Mouse (Mus musculus) ES-Bruce4 (cell line): ENCODE measurements around the gene Pmpcb. TPM values are rescaled to one million over a fixed set of nuclear protein-coding genes. Genes with fewer than 3 reads are reported as not detected.

Source experiments
- H3K27ac ChIP-seq: 2 replicates; pipeline ENCODE4 v1.5.1; 2012; ENCODE audit warnings: low read length, inconsistent platforms; ENCODE audit not compliant: insufficient read depth
- H3K27me3 ChIP-seq: 2 replicates; pipeline ENCODE4 v1.6.1; 2012; ENCODE audit warnings: mild to moderate bottlenecking, low read length, inconsistent platforms; ENCODE audit not compliant: control insufficient read depth, poor library complexity, insufficient read depth, severe bottlenecking
- H3K36me3 ChIP-seq: 2 replicates; pipeline ENCODE4 v1.6.1; 2012; ENCODE audit warnings: inconsistent platforms, mild to moderate bottlenecking, low read length, moderate library complexity; ENCODE audit not compliant: control insufficient read depth, poor library complexity, insufficient read depth, severe bottlenecking
- H3K4me1 ChIP-seq: one replicate; pipeline ENCODE4 v1.8.1; 2011; ENCODE audit warnings: low read length; ENCODE audit not compliant: control insufficient read depth, insufficient read depth
- H3K4me3 ChIP-seq: 2 replicates; pipeline ENCODE4 v1.5.1; 2011; ENCODE audit warnings: low read depth, mild to moderate bottlenecking, low read length
- H3K9ac ChIP-seq: 2 replicates; pipeline ENCODE4 v1.6.1; 2012; ENCODE audit warnings: low read depth, mild to moderate bottlenecking, inconsistent platforms; ENCODE audit not compliant: poor library complexity, severe bottlenecking
- H3K9me3 ChIP-seq: replicated peaks from 2 replicates; pipeline ENCODE4 v1.6.1; 2012; ENCODE audit warnings: mild to moderate bottlenecking, low read length, inconsistent platforms; ENCODE audit not compliant: control insufficient read depth, poor library complexity, insufficient read depth, severe bottlenecking
- CTCF ChIP-seq: IDR thresholded peaks from one replicate; pipeline ENCODE4 v1.8.1; 2011; ENCODE audit warnings: low read depth, low read length
- EP300 ChIP-seq: IDR thresholded peaks from 2 replicates; pipeline ENCODE4 v1.6.1; 2011; ENCODE audit warnings: low read depth, low read length; ENCODE audit not compliant: insufficient read depth
- POLR2A ChIP-seq: IDR thresholded peaks from one replicate; pipeline ENCODE4 v1.8.1; 2011; ENCODE audit warnings: low read length; ENCODE audit not compliant: insufficient read depth
- polyA plus RNA-seq: library from polyadenylated mRNA; stranded (reverse); fragments of >200 nt; gene quantifications from 2 replicates; pipeline ENCODE4 v1.2.4, GENCODE M21; 2011; ENCODE audit warnings: low read depth; ENCODE audit not compliant: missing spikeins, insufficient read depth, insufficient read length

The Pmpcb gene
- polyA plus RNA-seq, 1 experiment: 111 TPM

GRCm38 (mm10) chr5:21745966-21746365, 9.0 kb downstream of the Pmpcb start:
- Histone ChIP-seq H3K27ac (no peak overlapping the region), H3K4me3 (no peak overlapping the region), H3K36me3 (peaks cover 51% of the 10 kb centered on the region), H3K27me3 (no peaks in the 10 kb centered on the region), H3K4me1 (no peaks in the 10 kb centered on the region), H3K9ac (no peak overlapping the region), H3K9me3 (no peaks in the 10 kb centered on the region)
- no peak for TF ChIP-seq CTCF
- no peak for TF ChIP-seq EP300
- TF ChIP-seq POLR2A: no peak

GRCm38 (mm10) chr5:21768506-21768905, 31.6 kb downstream of the Pmpcb start:
- H3K9ac ChIP-seq: no peak overlapping the region
- H3K4me3 ChIP-seq: no peak overlapping the region
- H3K27me3 ChIP-seq: no peaks in the 10 kb centered on the region
- peaks cover 56% of the 10 kb centered on the region for H3K36me3 ChIP-seq
- no peaks in the 10 kb centered on the region for H3K4me1 ChIP-seq
- no peaks in the 10 kb centered on the region for H3K9me3 ChIP-seq
- H3K27ac ChIP-seq: no peak overlapping the region
- TF ChIP-seq POLR2A (no peak), EP300 (no peak), CTCF (no peak)

GRCm38 (mm10) chr5:21769841-21770240, 32.9 kb downstream of the Pmpcb start:
- H3K9me3 ChIP-seq: no peaks in the 10 kb centered on the region
- H3K27me3 ChIP-seq: no peaks in the 10 kb centered on the region
- no peak overlapping the region for H3K9ac ChIP-seq
- no peak overlapping the region for H3K27ac ChIP-seq
- no peaks in the 10 kb centered on the region for H3K4me1 ChIP-seq
- no peak for TF ChIP-seq CTCF
- TF ChIP-seq EP300: no peak
- TF ChIP-seq POLR2A: no peak
- no peak overlapping the region for H3K4me3 ChIP-seq
- peaks cover 55% of the 10 kb centered on the region for H3K36me3 ChIP-seq

- Histone ChIP-seq H3K27ac (no peak overlapping the region), H3K4me3 (no peak overlapping the region), H3K9me3 (no peaks in the 10 kb centered on the region), H3K4me1 (no peaks in the 10 kb centered on the region), H3K36me3 (peaks cover 61% of the 10 kb centered on the region), H3K9ac (no peak overlapping the region), H3K27me3 (no peaks in the 10 kb centered on the region)
- no peak for TF ChIP-seq POLR2A
- no peak for TF ChIP-seq EP300
- no peak for TF ChIP-seq CTCF
Observed at GRCm38 (mm10) chr5:21776491-21776890, 39.5 kb downstream of the Pmpcb start.

- H3K27me3 ChIP-seq: no peaks in the 10 kb centered on the region
- no peaks in the 10 kb centered on the region for H3K4me1 ChIP-seq
- peaks cover 36% of the 10 kb centered on the region for H3K36me3 ChIP-seq
- peak overlapping the region; percentile 79 for H3K9ac ChIP-seq
- peak overlapping the region; percentile 79 for H3K4me3 ChIP-seq
- no peak for TF ChIP-seq EP300
- TF ChIP-seq POLR2A: no peak
- no peak for TF ChIP-seq CTCF
- no peak overlapping the region for H3K27ac ChIP-seq
- no peaks in the 10 kb centered on the region for H3K9me3 ChIP-seq
Observed at GRCm38 (mm10) chr5:21784161-21785052, 47.5 kb downstream of the Pmpcb start.

GRCm38 (mm10) chr5:21785053-21785452, 48.1 kb downstream of the Pmpcb start, which contains the start of the genes Dnajc2 and Psmc2:
Gene Dnajc2 (minus strand): TSS chr5:21785251.
Gene Psmc2 (plus strand): TSS chr5:21785283.
- TF ChIP-seq EP300: no peak
- TF ChIP-seq POLR2A: peak; percentile 26
- no peaks in the 10 kb centered on the region for H3K9me3 ChIP-seq
- peak within 1 kb of the TSS; percentile 88 for H3K9ac ChIP-seq
- H3K27ac ChIP-seq: no peak within 1 kb of the TSS
- no peaks in the 10 kb centered on the region for H3K27me3 ChIP-seq
- H3K4me3 ChIP-seq: peak within 1 kb of the TSS; percentile 79
- H3K36me3 ChIP-seq: peaks cover 33% of the 10 kb centered on the region
- H3K4me1 ChIP-seq: no peaks in the 10 kb centered on the region
